Mouse (Mus musculus) right cerebral cortex, postnatal 36 days (tissue): ENCODE data around the gene A130010J15Rik.

ENCODE experiments used
- DNase-seq, 2 experiments: peaks; one replicate each; pipeline ENCODE4 v3.0.0; 2022; ENCODE audit warnings: low spot score in 2 of 2, mixed read lengths in 1 of 2

The A130010J15Rik gene

DNA sequence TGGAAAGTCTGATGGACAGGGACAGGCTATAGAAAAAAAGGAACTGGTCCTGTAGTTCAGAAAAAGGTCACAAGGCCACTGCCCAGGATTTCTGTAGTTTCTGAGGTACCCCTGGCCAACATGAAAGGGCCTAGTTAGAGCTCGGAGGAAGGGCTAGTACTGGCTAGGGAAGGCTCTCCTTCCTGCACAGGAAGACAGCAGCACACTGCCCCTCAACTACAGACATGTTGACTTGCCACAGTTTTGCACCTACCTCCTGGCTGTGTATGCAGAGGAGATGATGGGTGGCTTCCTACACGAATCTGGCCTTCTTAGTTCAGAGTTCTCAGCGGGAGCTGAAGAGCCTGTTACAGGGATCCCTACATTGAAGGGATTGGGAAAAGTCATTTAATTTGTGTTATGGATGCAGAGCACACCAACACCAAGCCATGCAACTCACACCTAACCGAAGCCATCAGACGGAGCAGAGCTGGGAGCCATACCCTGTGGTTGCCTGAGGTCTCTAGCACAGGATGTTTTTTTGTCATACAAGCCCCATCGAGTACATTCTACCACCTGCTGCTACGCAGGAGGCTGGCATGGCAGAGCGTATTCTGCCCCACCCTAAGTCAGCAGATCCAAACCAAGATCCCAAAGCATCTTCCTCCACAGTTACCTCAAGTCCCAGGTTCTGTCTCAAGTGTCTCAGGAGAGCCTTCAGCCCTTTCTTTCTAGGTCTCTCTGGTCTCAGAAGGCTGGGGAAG lies 33.0 kb downstream of the A130010J15Rik start:
- no peak for DNase-seq

DNA sequence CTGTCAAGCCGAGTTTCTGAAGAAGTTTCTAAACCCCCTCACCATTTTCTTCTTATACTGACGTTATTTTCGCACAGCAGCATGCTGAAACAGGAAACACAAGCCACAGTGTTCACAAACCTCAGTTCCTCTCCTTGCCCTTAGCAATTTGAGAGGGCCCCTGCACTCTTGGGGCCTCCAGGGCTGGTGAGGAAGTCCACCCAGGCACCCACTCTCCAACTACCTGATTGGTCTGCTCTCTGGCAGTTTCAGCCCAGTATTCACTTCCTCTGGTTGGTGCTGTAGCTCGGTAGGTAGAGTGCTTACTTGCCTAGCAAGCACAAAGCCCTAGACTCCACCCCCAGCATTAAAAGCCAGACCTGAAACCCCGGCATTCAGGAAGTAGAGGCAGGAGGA lies 33.5 kb downstream of the A130010J15Rik start, which contains the start of gene Traf3ip3:
Gene Traf3ip3 (minus strand): TSS at position 321 of the 396 bp plus-strand sequence.
- DNase-seq: no peak

DNA sequence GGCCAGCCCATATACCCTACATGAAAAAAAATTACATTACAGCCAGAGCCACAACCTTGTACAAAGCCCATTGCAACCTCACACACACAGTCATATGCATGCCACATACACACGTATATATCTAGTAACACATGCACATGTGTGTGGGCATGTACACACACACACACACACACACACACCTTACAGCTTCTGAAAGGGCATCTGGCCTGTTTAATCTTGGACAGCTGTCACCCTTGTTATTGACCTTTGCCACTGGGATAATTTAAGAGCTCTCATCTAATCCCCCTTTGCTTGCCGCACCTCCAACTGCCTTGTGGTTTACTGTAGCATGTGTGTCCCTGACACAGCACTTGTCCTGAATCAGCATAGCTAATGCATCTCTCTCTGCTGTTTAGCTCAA lies 36.0 kb downstream of the A130010J15Rik start:
- no peak for DNase-seq

DNA sequence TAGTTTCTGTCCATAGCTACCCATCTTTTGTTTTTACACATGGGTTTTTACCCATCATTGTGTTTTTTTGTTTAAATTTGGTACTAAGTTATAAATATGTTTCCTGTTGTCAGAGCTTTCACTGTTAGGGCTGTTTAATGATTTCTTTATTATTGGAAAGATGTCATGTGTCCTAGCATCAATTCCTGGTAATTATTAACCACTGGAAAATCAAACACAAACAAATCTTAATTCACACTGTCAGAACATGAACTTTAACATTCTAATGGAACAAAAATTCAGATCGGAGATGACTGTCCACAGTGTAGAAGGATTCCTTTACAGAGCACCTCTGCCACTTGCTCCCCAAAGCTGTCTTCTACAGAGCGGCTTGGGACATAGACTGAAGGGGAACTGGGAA lies 37.6 kb downstream of the A130010J15Rik start:
- DNase-seq: no peak

DNA sequence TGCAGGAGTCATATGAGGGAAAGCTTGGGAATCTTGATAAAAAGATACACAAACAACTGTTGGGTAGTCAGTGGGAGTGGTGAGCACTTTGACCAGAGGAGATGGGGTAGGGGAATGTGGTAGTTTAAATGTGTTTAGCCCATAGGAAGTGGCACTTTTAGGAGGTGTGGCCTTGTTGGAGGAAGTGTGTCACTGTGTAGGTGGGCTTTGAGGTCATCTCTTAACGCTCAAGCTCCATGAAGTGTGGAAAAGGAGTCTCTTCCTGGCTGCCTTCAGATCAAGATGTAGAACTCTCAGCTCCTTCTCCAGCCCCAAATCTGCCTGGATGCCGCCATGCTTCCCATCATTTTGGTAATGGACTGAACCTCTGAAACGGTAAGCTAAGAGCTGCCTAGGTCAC lies 39.7 kb downstream of the A130010J15Rik start, which contains the start of gene Lamb3:
Gene Lamb3 (plus strand): TSS at position 197 of the 400 bp plus-strand sequence.
- DNase-seq: no peak

DNA sequence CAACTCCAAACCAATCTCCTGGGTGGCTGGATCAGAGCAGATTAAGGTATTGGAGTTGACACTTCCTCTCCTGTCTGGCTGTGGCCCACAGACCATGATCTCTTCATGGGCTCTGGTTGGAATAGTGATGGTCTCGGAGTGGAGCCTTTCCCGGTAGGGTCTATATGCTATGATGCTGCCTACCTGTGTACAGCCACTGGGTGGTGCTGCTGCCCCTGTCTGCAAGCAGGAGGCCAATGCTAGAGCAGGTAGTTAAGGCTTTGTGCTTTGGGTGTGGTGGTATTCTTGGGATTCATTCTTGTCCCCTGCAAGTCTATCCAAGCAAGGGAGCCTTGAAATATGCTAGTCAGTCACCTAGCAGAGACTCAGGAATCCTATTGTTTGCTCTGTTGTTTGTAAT lies 40.3 kb downstream of the A130010J15Rik start:
- peak; percentile 27 to 37 for DNase-seq

DNA sequence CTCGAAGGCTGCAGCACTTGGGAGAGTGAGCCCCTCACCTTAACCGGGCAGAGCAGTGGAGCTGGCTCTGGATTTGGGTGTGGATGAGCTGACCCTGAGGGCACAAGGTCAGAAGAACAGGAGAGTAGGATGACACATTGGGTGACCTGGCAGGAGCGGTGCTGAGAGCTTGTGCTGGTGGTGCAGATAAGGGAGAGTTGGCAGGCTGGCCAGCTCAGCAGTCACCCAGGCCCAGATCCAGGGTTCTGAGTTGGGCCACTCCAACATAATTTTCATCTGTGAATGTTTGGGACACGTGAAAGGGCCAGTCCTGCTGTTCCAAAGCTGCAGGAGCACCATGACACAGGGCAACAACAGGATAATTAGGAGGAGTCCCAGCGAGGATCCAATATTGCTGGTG lies 43.5 kb downstream of the A130010J15Rik start:
- DNase-seq: no peak

DNA sequence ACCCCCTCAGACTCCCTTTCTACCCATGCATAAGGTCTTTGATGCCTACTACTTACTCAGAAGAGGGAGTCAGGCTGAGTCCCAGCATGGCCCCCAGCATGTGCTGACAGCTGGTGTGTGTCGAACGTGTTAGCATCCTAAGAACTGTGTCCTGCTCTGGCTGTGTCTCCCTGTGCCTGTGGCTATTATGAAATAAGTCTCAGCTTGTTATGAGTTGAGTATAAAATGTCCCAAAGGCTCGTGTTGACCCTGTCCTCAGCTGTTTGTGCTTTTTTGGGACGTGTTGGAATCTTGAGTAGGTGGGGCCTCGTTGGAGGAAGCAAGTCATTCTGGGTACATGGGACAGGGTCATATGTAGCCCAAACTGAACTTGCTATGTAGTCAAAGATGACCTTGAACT lies 46.2 kb downstream of the A130010J15Rik start:
- DNase-seq: no peak

DNA sequence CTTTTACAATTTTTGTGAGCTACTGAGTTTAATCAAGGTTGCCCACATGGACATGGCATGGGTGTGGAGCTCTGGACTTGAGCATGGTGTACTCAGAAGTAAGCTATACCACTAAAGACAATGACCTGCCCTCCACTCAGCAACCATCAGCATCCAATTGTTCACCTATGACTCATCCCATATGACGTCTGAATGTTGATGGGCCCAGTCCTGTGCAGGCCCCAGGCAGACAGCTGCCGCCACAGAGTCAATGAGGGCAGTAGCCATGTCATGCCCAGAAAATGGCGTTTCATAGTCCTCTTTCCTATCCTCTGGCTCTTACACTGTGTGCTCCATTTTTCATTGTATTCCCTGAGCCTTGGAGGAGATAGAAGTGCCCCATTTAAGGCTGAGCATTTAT lies 48.2 kb downstream of the A130010J15Rik start:
- no peak for DNase-seq

DNA sequence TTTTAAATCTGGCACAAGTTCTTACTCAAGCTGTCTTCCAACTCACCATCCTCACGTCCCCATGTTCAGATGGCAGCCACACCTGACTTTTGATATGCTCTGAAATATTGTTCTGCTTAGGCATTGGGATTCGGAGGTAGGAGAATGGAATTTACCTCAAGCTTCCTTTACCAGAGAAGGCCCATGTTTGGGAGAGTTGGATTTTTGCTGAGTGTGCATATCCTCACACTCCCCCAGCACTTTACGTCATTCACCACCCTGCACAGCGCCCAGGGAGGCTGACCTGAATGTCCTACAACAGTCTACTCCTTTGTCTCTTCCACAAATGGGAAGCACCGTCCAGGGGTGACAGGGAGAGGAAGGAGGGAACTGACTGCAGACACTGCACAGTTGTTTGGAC lies 52.6 kb downstream of the A130010J15Rik start:
- DNase-seq: no peak

DNA sequence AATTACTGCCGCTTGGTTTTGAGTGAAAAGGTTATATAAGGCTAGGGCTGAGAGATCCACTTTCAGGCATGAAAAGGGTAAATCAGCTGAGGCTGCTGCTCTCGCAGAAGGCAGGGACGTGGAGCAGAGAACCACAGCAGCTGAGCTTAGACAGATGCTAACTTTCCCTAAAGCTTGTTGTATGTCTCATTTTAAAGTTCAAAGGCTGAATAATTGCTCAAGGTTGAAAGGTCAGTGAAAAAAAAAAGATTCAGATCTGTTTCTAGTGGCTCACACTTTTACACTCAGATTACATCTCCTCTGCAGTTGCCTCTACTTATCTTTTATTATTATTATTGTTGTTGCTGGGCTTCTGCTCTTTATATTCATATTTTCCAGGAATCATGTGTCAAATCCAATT lies 57.7 kb downstream of the A130010J15Rik start:
- no peak for DNase-seq

DNA sequence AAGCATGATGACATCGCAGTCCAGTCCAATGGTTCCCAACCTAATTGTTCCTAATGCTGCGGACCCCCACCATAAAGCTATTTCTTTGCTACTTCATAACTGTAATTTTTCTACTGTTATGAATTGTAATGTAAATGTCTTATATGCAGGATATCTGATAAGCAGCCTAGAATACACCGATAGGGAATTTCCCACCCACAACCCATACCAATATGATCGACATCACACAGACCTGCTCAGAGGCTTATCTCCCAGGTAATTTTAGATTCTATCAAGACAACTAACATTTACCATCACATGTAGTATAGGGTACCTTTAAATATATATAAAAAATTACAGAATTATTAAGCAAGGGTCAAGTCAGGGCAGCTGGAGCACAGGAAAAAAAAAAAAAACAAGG lies 58.3 kb downstream of the A130010J15Rik start:
- DNase-seq: no peak

DNA sequence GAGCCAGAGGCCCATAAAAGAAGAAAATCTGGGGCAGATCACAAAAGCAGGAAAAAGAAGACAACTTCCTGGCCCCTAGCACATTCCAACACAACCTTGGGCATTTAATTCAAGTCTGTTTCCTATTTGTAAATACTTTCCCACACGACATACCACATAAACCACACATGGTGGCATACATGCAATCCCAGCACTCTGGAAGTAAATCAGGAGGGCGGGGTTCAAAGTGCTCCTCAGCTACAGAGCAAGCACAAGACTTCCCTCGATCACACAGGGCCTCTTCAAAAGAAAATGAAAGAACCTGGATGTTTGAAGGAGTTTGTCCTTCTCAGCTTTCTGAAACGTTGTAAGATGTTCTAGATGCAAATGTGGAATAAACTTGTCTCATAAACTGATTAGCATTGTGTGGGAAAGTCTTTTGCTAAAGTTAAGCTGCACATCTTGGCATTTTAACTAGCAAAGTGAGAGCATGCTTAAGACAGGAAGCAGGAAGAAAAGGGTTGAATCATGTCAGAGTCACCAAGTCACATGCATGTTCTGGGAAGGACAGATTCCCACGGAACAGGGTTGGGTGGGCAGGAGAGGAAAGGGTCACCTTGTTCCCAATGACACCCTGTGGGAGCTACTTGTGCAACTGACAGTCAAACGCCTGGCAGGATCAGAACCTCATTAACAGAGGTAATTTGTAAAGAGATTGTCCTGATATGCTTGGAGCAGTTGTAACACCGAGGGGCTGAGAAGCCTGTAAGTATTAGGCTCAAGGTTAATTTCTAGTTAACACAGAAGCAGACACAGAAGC lies 59.1 kb downstream of the A130010J15Rik start:
- DNase-seq: no peak
